Mouse (Mus musculus): ENCODE results near the gene Manbal.
A peak's percentile ranks its signal among the peaks of the same experiment; 100 is the strongest.

- TF ChIP-seq CTCF (IDR thresholded peaks at IDR 0.05; ENCODE audit: low read depth, low read length) (peak; percentile 86), POLR2A (IDR thresholded peaks at IDR 0.05; ENCODE audit: extremely low read depth, insufficient read depth, low read length) (no peak)
Observed at GRCm38 (mm10) chr2:157341554-157342270, 25.7 kb upstream of the Manbal start.

Measured in liver, adult 2 months (tissue).